Mouse (Mus musculus): ENCODE measurements at regions not wholly inside any gene's neighbourhood (a gene's known extent, or its start where the extent isn't known, plus 50 kb on each side); places are given as distances from the start of the nearest gene placed in this dataset.

- Histone ChIP-seq H3K36me3 (ENCODE audit: control insufficient read depth, insufficient read depth, low read length) (no peaks in the 10 kb centered on the region), H3K9ac (ENCODE audit: low read depth, low read length) (no peak overlapping the region), H3K4me2 (ENCODE audit: low read length) (no peak overlapping the region), H3K4me1 (ENCODE audit: control insufficient read depth, insufficient read depth, low read depth, low read length) (peaks cover 4% of the 10 kb centered on the region; the same call in 1 of the 2 replicates), H3K9me3 (ENCODE audit: control insufficient read depth, low read length) (no peaks in the 10 kb centered on the region), H3K27ac (ENCODE audit: low read depth, low read length) (no peak overlapping the region), H3K4me3 (ENCODE audit: low read length) (no peak overlapping the region), H3K27me3 (replicated peaks; ENCODE audit: control insufficient read depth, insufficient read depth, low read length) (no peaks in the 10 kb centered on the region)
- no peak for ATAC-seq
- WGBS: 84% methylated on average over 5 of the region's 5 CpGs
These were observed 80.6 kb downstream of the Dad1 start for GRCm38 (mm10) chr14:54173316-54173715.

- H3K36me3 ChIP-seq (ENCODE audit: control insufficient read depth, insufficient read depth, low read length): no peaks in the 10 kb centered on the region
- WGBS: 93% methylated on average over 7 of the region's 7 CpGs
- no peak overlapping the region for H3K9ac ChIP-seq (ENCODE audit: low read depth, low read length)
- no peak for ATAC-seq
- no peak overlapping the region for H3K27ac ChIP-seq (ENCODE audit: low read depth, low read length)
- H3K4me2 ChIP-seq (ENCODE audit: low read length): no peak overlapping the region
- H3K9me3 ChIP-seq (ENCODE audit: control insufficient read depth, low read length): no peaks in the 10 kb centered on the region
- no peak overlapping the region for H3K4me3 ChIP-seq (ENCODE audit: low read length)
- no peaks in the 10 kb centered on the region for H3K27me3 ChIP-seq (replicated peaks; ENCODE audit: control insufficient read depth, insufficient read depth, low read length)
- H3K4me1 ChIP-seq (ENCODE audit: control insufficient read depth, insufficient read depth, low read depth, low read length): peaks cover 3% of the 10 kb centered on the region; the same call in 1 of the 2 replicates
These were observed 84.7 kb downstream of the Dad1 start for GRCm38 (mm10) chr14:54169254-54169653.

- H3K36me3 ChIP-seq (ENCODE audit: control insufficient read depth, insufficient read depth, low read length): no peaks in the 10 kb centered on the region
- H3K9ac ChIP-seq (ENCODE audit: low read depth, low read length): no peak overlapping the region
- WGBS: 83% methylated on average over 4 of the region's 4 CpGs
- ATAC-seq: no peak
- no peak overlapping the region for H3K4me3 ChIP-seq (ENCODE audit: low read length)
- peaks cover 3% of the 10 kb centered on the region; the same call in 1 of the 2 replicates for H3K4me1 ChIP-seq (ENCODE audit: control insufficient read depth, insufficient read depth, low read depth, low read length)
- no peaks in the 10 kb centered on the region for H3K9me3 ChIP-seq (ENCODE audit: control insufficient read depth, low read length)
- H3K27ac ChIP-seq (ENCODE audit: low read depth, low read length): no peak overlapping the region
- H3K4me2 ChIP-seq (ENCODE audit: low read length): no peak overlapping the region
- H3K27me3 ChIP-seq (replicated peaks; ENCODE audit: control insufficient read depth, insufficient read depth, low read length): no peaks in the 10 kb centered on the region
These were observed 85.4 kb downstream of the Dad1 start for GRCm38 (mm10) chr14:54168414-54168931.

GRCm38 (mm10) chr14:54166057-54166456 is 87.8 kb downstream of the Dad1 start:
- 52% methylated on average over 3 of the region's 3 CpGs for WGBS
- no peak for ATAC-seq
- Histone ChIP-seq H3K9ac (ENCODE audit: low read depth, low read length) (no peak overlapping the region), H3K27ac (ENCODE audit: low read depth, low read length) (no peak overlapping the region), H3K36me3 (ENCODE audit: control insufficient read depth, insufficient read depth, low read length) (no peaks in the 10 kb centered on the region), H3K4me2 (ENCODE audit: low read length) (no peak overlapping the region), H3K4me1 (ENCODE audit: control insufficient read depth, insufficient read depth, low read depth, low read length) (peaks cover 3% of the 10 kb centered on the region; the same call in 1 of the 2 replicates), H3K4me3 (ENCODE audit: low read length) (no peak overlapping the region), H3K9me3 (ENCODE audit: control insufficient read depth, low read length) (no peaks in the 10 kb centered on the region), H3K27me3 (replicated peaks; ENCODE audit: control insufficient read depth, insufficient read depth, low read length) (no peaks in the 10 kb centered on the region)

- no peak overlapping the region for H3K27ac ChIP-seq (ENCODE audit: low read depth, low read length)
- ATAC-seq: no peak
- 77% methylated on average over 9 of the region's 9 CpGs for WGBS
- H3K27me3 ChIP-seq (replicated peaks; ENCODE audit: control insufficient read depth, insufficient read depth, low read length): no peaks in the 10 kb centered on the region
- no peaks in the 10 kb centered on the region for H3K36me3 ChIP-seq (ENCODE audit: control insufficient read depth, insufficient read depth, low read length)
- no peak overlapping the region for H3K9ac ChIP-seq (ENCODE audit: low read depth, low read length)
- no peak overlapping the region for H3K4me3 ChIP-seq (ENCODE audit: low read length)
- H3K9me3 ChIP-seq (ENCODE audit: control insufficient read depth, low read length): no peaks in the 10 kb centered on the region
- H3K4me1 ChIP-seq (ENCODE audit: control insufficient read depth, insufficient read depth, low read depth, low read length): peaks cover 3% of the 10 kb centered on the region; the same call in 1 of the 2 replicates
- H3K4me2 ChIP-seq (ENCODE audit: low read length): no peak overlapping the region
These were observed 89.0 kb downstream of the Dad1 start for GRCm38 (mm10) chr14:54164874-54165273.

GRCm38 (mm10) chr14:54161916-54162315 is 92.0 kb downstream of the Dad1 start:
- 79% methylated on average over 8 of the region's 8 CpGs for WGBS
- Histone ChIP-seq H3K27me3 (replicated peaks; ENCODE audit: control insufficient read depth, insufficient read depth, low read length) (no peaks in the 10 kb centered on the region), H3K4me3 (ENCODE audit: low read length) (no peak overlapping the region), H3K36me3 (ENCODE audit: control insufficient read depth, insufficient read depth, low read length) (no peaks in the 10 kb centered on the region), H3K4me2 (ENCODE audit: low read length) (no peak overlapping the region), H3K27ac (ENCODE audit: low read depth, low read length) (no peak overlapping the region), H3K4me1 (ENCODE audit: control insufficient read depth, insufficient read depth, low read depth, low read length) (peaks cover 3% of the 10 kb centered on the region; the same call in 1 of the 2 replicates), H3K9me3 (ENCODE audit: control insufficient read depth, low read length) (no peaks in the 10 kb centered on the region), H3K9ac (ENCODE audit: low read depth, low read length) (no peak overlapping the region)
- ATAC-seq: no peak

GRCm38 (mm10) chr14:54161206-54161605 is 92.7 kb downstream of the Dad1 start:
- Histone ChIP-seq H3K27ac (ENCODE audit: low read depth, low read length) (no peak overlapping the region), H3K27me3 (replicated peaks; ENCODE audit: control insufficient read depth, insufficient read depth, low read length) (no peaks in the 10 kb centered on the region), H3K36me3 (ENCODE audit: control insufficient read depth, insufficient read depth, low read length) (no peaks in the 10 kb centered on the region), H3K9ac (ENCODE audit: low read depth, low read length) (no peak overlapping the region), H3K9me3 (ENCODE audit: control insufficient read depth, low read length) (no peaks in the 10 kb centered on the region), H3K4me1 (ENCODE audit: control insufficient read depth, insufficient read depth, low read depth, low read length) (peaks cover under 1% of the 10 kb centered on the region; the same call in 1 of the 2 replicates), H3K4me3 (ENCODE audit: low read length) (no peak overlapping the region), H3K4me2 (ENCODE audit: low read length) (no peak overlapping the region)
- WGBS: 73% methylated on average over 7 of the region's 7 CpGs
- no peak for ATAC-seq

GRCm38 (mm10) chr14:54159816-54160215 is 94.1 kb downstream of the Dad1 start:
- H3K27me3 ChIP-seq (replicated peaks; ENCODE audit: control insufficient read depth, insufficient read depth, low read length): no peaks in the 10 kb centered on the region
- ATAC-seq: no peak
- WGBS: 92% methylated on average over 7 of the region's 7 CpGs
- H3K4me3 ChIP-seq (ENCODE audit: low read length): no peak overlapping the region
- H3K36me3 ChIP-seq (ENCODE audit: control insufficient read depth, insufficient read depth, low read length): no peaks in the 10 kb centered on the region
- no peaks in the 10 kb centered on the region for H3K9me3 ChIP-seq (ENCODE audit: control insufficient read depth, low read length)
- H3K4me1 ChIP-seq (ENCODE audit: control insufficient read depth, insufficient read depth, low read depth, low read length): no peaks in the 10 kb centered on the region
- H3K27ac ChIP-seq (ENCODE audit: low read depth, low read length): no peak overlapping the region
- no peak overlapping the region for H3K9ac ChIP-seq (ENCODE audit: low read depth, low read length)
- H3K4me2 ChIP-seq (ENCODE audit: low read length): no peak overlapping the region

- H3K4me2 ChIP-seq (ENCODE audit: low read length): no peak overlapping the region
- H3K9ac ChIP-seq (ENCODE audit: low read depth, low read length): no peak overlapping the region
- no peaks in the 10 kb centered on the region for H3K4me1 ChIP-seq (ENCODE audit: control insufficient read depth, insufficient read depth, low read depth, low read length)
- H3K4me3 ChIP-seq (ENCODE audit: low read length): no peak overlapping the region
- no peaks in the 10 kb centered on the region for H3K36me3 ChIP-seq (ENCODE audit: control insufficient read depth, insufficient read depth, low read length)
- no peak for ATAC-seq
- H3K27ac ChIP-seq (ENCODE audit: low read depth, low read length): no peak overlapping the region
- H3K27me3 ChIP-seq (replicated peaks; ENCODE audit: control insufficient read depth, insufficient read depth, low read length): no peaks in the 10 kb centered on the region
- WGBS: 78% methylated on average over 9 of the region's 9 CpGs
- H3K9me3 ChIP-seq (ENCODE audit: control insufficient read depth, low read length): no peaks in the 10 kb centered on the region
These were observed 95.5 kb downstream of the Dad1 start for GRCm38 (mm10) chr14:54158214-54158965.

Data from hindbrain, embryonic 16.5 days (tissue).